Mouse (Mus musculus): ENCODE data around the gene Pramef25. TPM values are rescaled to one million over a fixed set of nuclear protein-coding genes. Genes with fewer than 3 reads are reported as not detected.
"Not testable (repeated sequence)": the region's sequence is repeated elsewhere in the genome, so short reads cannot be mapped to it uniquely, and the experiment has no call there.

Gene Pramef25
- not detected for total RNA-seq (2021)
- long read RNA-seq, experiment 1: 0 reads
- long read RNA-seq, experiment 2: 0 reads

- not testable (repeated sequence) for DNase-seq
Observed at GRCm38 (mm10) chr4:143950916-143951315, at the start of gene Pramef25. Pramef25 (minus strand) TSS chr4:143951016.

- not testable (repeated sequence) for DNase-seq
Observed at GRCm38 (mm10) chr4:143994269-143994668, 43.5 kb upstream of the Pramef25 start, which contains the start of gene Pramef17. Pramef17 (minus strand) TSS chr4:143994369.

- peak; percentile 45 for DNase-seq
Observed at GRCm38 (mm10) chr4:143988126-143988525, 37.3 kb upstream of the Pramef25 start.

DNA sequence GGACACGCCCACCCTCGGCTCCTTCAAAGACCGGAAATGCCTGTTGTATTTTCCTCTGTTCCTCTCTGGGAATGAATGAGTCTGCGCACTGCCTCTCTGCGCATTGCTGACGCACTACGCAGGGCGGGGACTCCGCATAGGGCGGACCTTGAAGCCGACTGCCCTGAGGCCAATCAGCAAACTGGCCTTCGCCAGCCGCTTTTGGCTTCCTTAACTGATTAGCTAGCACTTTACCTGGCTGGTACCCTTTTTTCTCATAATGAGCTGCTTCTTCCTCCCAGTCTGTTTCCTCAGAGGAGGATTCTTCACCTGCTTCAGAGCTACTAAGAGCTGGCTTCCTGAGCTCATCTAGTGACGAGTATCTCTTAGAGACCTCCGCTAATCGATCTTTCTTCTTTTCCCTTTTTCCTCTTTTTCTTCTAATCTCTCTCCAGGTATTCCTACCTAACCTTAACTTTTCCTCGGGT is 36.7 kb upstream of the Pramef25 start:
- DNase-seq: not testable (repeated sequence)

- peak; percentile 3 for DNase-seq
Observed at GRCm38 (mm10) chr4:143985733-143986132, 34.9 kb upstream of the Pramef25 start.

GRCm38 (mm10) chr4:143985165-143985564 is 34.3 kb upstream of the Pramef25 start:
- not testable (repeated sequence) for DNase-seq

- not testable (repeated sequence) for DNase-seq
Observed at GRCm38 (mm10) chr4:143983446-143983845, 32.6 kb upstream of the Pramef25 start.

GRCm38 (mm10) chr4:143966850-143967249 is 16.0 kb upstream of the Pramef25 start, which contains the start of gene Gm13101:
Gm13101 (minus strand) TSS chr4:143966950.
- DNase-seq: not testable (repeated sequence)

DNA sequence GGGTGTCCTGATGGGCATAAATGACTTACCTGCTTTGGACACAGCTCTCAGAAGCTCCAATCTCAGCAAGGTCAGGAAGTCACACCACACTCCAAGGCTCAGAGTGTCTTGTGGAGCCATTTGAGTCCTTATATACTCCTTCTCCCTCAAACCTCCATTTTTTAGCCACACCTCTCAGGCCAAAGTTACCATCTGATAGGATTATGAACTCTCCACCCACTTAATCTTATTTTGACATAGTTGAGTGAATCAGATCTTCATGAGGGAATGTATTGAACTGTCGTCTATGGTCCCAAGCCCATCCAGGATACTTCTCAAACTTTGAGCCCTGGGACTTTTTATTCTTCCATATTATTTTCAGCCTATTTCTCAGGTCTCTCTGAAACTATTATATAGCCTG is 50.5 kb downstream of the Pramef25 start, which contains the start of gene Pramef6:
Gene Pramef6 (minus strand): TSS at position 101 of the 400 bp plus-strand sequence.
- DNase-seq: not testable (repeated sequence)

Other genes with a start within 250 kb of the Pramef25 start
- gene Gm13089, start 248.3 kb downstream of the Pramef25 start, total RNA-seq (2021): not detected
- gene Gm13078, start 231.6 kb downstream of the Pramef25 start, total RNA-seq (2021): not detected
- not detected for gene Gm13023, start 161.7 kb downstream of the Pramef25 start, total RNA-seq (2021)
- gene Gm13084, start 134.9 kb downstream of the Pramef25 start, total RNA-seq (2021): not detected
- gene Gm13103, start 104.5 kb downstream of the Pramef25 start, total RNA-seq (2021): not detected
- gene Pramef6, start 50.6 kb downstream of the Pramef25 start, total RNA-seq (2021): not detected
- not detected for gene Gm13101, start 15.9 kb upstream of the Pramef25 start, total RNA-seq (2021)
- not detected for gene Pramef17, start 43.4 kb upstream of the Pramef25 start, total RNA-seq (2021)
- not detected for gene Pramel4, start 108.1 kb upstream of the Pramef25 start, total RNA-seq (2021)
- not detected for gene Gm13102, start 155.5 kb upstream of the Pramef25 start, total RNA-seq (2021)
- not detected for gene Oog3, start 211.6 kb upstream of the Pramef25 start, total RNA-seq (2021)
- gene Oog2, start 239.7 kb upstream of the Pramef25 start, total RNA-seq (2021): not detected

Measured in gastrocnemius, postnatal 10 days (tissue).